Mouse (Mus musculus) midbrain, embryonic 10.5 days (tissue): ENCODE data around the gene Grk6. TPM values are rescaled to one million over a fixed set of nuclear protein-coding genes. Genes with fewer than 3 reads are reported as not detected.

ENCODE experiments used
- DNase-seq: peaks from one replicate; pipeline ENCODE4 v3.0.0-alpha.2; 2017; ENCODE audit warnings: low spot score
- H3K27ac ChIP-seq: fragments of 300-500 bp; sonication (generic); replicated peaks from 2 replicates; pipeline ENCODE4 v1.5.1; 2016; ENCODE audit warnings: mild to moderate bottlenecking
- H3K27me3 ChIP-seq: fragments of 300-500 bp; sonication (generic); 2 replicates; pipeline ENCODE4 v1.6.1; 2016; ENCODE audit warnings: low read depth, mild to moderate bottlenecking; ENCODE audit not compliant: poor library complexity, severe bottlenecking
- H3K36me3 ChIP-seq: fragments of 300-500 bp; sonication (generic); 2 replicates; pipeline ENCODE4 v1.6.1; 2016; ENCODE audit warnings: mild to moderate bottlenecking, moderate library complexity
- H3K4me1 ChIP-seq: fragments of 300-500 bp; sonication (generic); 2 replicates; pipeline ENCODE4 v1.6.1; 2016
- H3K4me3 ChIP-seq: fragments of 300-500 bp; sonication (generic); 2 replicates; pipeline ENCODE4 v1.5.1; 2016; ENCODE audit warnings: mild to moderate bottlenecking, moderate library complexity
- H3K9me3 ChIP-seq: fragments of 300-500 bp; sonication (generic); replicated peaks from 2 replicates; pipeline ENCODE4 v1.6.1; 2016; ENCODE audit warnings: mild to moderate bottlenecking
- WGBS: fragments of 180-500 bp; shearing (Covaris S2); methylation state at CpG from one replicate; pipeline ENCODE4 v1.1.7; 2016; 5-methylcytosine and 5-hydroxymethylcytosine counted together
- polyA plus RNA-seq: library from polyadenylated mRNA; unstranded; fragments of >200 nt; fragmentation: Nextera tagmentation; extraction: Ambion mirVana; gene quantifications from 2 replicates; pipeline ENCODE4 v1.2.1, GENCODE M21; 2016

Grk6 gene
- polyA plus RNA-seq, 1 experiment from 2014 or later: 41.8 TPM

DNA sequence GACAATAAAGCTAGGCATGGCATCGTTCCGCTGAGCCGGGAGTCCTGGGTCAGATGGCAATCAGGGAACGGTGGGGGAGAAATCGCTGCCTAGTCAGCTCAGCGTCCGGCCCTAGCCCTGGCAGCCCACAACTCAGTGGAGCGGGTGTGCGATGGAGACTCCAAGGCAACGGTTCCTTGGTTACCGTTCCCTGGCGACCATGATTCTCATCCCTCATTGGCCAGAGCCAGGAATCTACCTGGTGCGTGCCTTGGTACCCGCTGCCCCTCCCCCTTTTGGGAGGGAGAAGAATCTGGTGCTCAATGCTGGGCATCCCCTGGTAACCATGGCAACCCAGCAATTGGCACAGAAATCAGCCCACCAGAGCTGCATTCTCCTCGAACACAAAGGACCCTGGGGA is 38.7 kb downstream of the Grk6 start:
- whole genome bisulfite sequencing: 23% methylated on average over 15 of the region's 15 CpGs
- H3K4me1 ChIP-seq: peaks cover 61% of the 10 kb centered on the region
- no peaks in the 10 kb centered on the region for H3K9me3 ChIP-seq
- H3K36me3 ChIP-seq: peaks cover 65% of the 10 kb centered on the region
- peak; percentile 83 for DNase-seq
- peak overlapping the region; percentile 97 for H3K27ac ChIP-seq
- H3K4me3 ChIP-seq: peak overlapping the region; percentile 69
- H3K27me3 ChIP-seq: no peaks in the 10 kb centered on the region

DNA sequence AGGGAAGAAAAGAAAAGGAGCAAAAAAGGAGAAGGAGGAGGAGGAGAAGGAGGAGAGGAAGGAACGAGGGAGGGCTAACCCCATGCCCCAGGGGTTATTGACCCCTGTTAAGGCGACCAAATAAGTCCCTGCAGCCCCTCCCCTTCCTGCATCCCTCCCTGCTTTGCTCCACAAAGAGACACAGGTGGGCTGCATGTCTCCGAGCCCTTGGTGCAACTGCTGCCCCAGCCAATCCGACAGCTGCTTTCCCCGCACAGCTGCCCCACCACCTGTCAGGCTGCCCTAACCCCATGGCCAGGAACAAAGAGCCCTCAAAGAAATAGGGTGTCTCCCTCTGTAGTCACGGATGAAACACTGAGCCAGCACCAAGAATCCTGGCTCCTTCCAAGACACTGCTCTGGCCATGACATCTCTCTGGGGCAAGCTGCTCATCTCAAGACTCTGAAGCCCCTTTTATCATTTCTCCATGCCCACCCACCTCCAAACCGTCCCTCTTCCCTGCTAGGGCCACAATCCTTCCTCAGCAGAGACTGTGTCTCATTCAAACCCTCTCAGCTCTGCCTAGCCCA is 39.7 kb downstream of the Grk6 start:
- peak; percentile 47 for DNase-seq
- Histone ChIP-seq H3K4me1 (peaks cover 66% of the 10 kb centered on the region), H3K9me3 (no peaks in the 10 kb centered on the region), H3K4me3 (peak overlapping the region; percentile 69), H3K27me3 (no peaks in the 10 kb centered on the region), H3K36me3 (peaks cover 55% of the 10 kb centered on the region), H3K27ac (peak overlapping the region; percentile 97)
- WGBS: 15% methylated on average over 7 of the region's 7 CpGs

DNA sequence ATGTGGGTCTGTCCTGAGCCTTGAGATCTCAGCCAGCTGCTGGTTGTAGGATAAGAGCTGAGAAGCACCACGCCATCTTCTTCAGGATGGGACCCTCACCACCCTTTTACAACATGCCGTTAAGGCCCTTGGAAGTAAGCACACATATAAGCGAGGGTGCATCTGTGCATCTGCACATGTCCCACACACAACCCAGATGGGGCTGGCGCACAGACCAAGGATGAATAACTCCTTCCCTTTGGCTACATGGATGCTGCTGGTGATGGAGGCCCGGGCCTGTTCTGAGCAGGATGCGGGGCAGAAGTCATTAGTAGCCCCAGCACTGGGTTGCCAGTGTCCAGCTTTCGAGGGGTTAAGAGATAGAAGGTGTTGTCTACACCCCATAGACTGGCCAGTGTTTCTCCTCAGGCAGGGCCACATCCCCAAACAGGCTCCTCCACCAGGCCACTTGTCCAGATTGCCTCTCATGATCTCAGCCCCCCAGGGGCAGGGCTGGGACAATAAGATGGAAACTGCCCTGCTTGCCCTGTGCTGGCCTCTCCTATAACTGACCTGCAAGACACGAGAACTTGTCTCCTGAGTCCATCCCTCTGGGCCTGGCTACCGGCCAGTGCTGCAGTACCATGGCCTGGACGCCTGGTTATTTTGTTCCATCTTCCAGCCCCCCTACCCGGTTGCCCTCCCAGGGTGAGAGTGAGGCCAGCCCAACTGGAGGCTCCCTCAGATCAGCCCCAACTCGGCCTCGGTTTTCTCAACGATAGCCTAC is 41.3 kb downstream of the Grk6 start:
- no peaks in the 10 kb centered on the region for H3K9me3 ChIP-seq
- H3K36me3 ChIP-seq: peaks cover 38% of the 10 kb centered on the region
- WGBS: 40% methylated on average over 14 of the region's 14 CpGs
- H3K27ac ChIP-seq: peak overlapping the region; percentile 97
- DNase-seq: peak; percentile 39
- peaks cover 66% of the 10 kb centered on the region for H3K4me1 ChIP-seq
- H3K27me3 ChIP-seq: no peaks in the 10 kb centered on the region
- peak overlapping the region; percentile 69 for H3K4me3 ChIP-seq

DNA sequence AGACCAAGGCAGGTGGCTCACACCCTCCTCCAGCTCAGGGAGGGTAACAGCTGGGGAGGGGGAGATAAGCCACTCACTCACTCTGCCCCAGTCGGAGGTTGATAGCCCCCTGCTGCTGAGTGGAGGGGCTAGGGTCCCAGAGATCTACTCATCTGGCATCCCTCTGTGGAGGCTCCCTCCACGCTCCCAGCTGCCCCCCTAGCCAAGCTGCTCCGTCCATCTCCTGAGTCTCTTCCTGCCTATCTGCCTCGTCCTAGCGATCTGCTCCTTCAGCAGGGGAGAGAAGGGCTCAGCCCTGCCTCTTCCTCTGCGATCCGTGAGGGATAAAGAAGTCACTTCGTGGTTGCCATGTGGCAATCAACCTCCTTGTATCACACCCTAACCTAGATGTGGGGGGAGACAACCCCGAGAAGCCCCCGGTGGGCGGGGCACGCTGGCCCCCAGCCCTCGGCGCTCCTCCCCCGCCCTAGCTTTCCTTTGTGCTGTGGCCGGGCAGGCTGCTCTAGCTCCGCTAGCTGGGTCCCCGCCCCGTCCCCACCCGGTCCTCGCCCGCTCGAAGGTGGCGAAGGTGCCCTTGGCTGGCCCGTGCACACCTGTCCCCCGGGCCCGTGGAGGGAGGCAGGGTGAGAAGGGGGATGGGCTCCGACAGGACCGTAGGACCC is 42.2 kb downstream of the Grk6 start:
- no peaks in the 10 kb centered on the region for H3K27me3 ChIP-seq
- peaks cover 64% of the 10 kb centered on the region for H3K4me1 ChIP-seq
- no peaks in the 10 kb centered on the region for H3K9me3 ChIP-seq
- peak overlapping the region; percentile 69 for H3K4me3 ChIP-seq
- peak; percentile 79 for DNase-seq
- peak overlapping the region; percentile 97 for H3K27ac ChIP-seq
- H3K36me3 ChIP-seq: peaks cover 30% of the 10 kb centered on the region
- WGBS: under 1% methylated on average over 29 of the region's 29 CpGs

DNA sequence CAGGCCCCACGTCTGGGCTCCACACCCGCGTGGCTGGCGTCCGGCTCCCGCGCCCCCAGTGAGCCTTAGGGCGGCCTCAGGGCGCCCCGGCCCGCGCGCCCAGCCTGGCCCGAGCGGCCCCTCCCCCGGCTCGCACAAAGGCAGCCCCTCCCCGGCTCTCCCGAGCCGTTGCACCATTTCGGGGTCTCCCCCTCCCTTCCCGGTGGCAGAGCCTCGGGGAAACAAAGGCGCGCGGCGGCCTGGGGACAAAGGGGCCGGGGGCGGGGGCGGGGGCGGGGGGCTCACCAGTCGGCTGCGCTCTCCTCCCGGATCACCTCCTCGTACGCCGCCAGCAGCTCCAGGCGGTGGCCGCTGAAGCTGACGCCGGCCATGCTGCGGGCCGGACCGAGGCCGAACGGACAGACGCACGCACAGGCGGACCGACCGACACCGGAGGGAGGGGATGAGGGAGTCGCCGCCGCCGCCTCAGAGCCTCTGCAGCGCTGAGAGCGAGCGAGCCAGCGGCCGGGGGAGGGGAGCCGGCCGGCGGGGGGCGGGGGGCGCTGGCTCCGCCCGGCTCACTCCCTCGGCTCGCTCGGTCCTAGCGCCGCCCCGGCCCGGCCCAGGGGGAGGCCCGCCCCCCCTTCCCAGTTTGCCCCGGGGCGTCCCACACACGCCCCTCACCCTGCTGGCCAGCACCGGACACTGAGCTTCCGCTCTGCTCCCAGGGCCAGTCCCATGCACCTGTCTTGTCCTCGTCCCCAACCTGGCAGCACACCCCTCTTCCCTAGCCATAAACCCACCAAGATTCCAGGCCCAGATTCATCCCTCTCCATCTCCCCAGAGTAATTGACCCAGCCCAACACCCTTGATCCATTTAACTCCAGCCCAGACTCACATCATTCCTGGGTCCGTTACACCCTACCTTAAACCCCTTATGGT is 43.0 kb downstream of the Grk6 start, which contains the start of gene Dbn1:
Gene Dbn1, minus strand, starts transcription at position 534 of the 921 bp plus-strand sequence.
- Histone ChIP-seq H3K27me3 (no peaks in the 10 kb centered on the region), H3K4me1 (peaks cover 57% of the 10 kb centered on the region), H3K4me3 (peak within 1 kb of the TSS; percentile 69), H3K27ac (peak within 1 kb of the TSS; percentile 97), H3K36me3 (peaks cover 22% of the 10 kb centered on the region), H3K9me3 (no peaks in the 10 kb centered on the region)
- DNase-seq: peak; percentile 86
- under 1% methylated on average over 78 of the region's 83 CpGs for WGBS

DNA sequence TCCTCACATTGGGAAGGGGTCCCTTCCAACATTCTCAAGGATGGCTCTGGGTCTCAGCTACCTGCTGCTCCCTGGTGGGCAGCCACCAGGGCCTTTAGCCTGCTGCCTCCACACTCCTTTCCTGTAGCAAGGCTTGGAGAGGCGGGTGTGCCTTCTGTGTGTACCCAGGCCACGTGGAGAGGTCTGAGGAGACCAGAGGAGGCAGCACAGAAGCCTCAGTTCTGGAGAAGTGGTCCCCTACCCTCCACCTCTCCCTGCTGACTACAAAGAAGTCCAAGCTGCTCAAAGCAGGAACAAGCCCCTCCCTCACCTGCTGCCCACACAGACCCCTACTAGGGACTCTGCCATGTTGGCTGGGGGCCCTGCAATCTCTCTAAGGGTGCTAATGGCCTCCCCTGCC is 49.4 kb downstream of the Grk6 start:
- peak overlapping the region; percentile 58 for H3K27ac ChIP-seq
- 11% methylated on average over 2 of the region's 2 CpGs for WGBS
- peaks cover 34% of the 10 kb centered on the region for H3K4me1 ChIP-seq
- H3K36me3 ChIP-seq: peaks cover 14% of the 10 kb centered on the region
- no peaks in the 10 kb centered on the region for H3K9me3 ChIP-seq
- DNase-seq: no peak
- no peak overlapping the region for H3K4me3 ChIP-seq
- H3K27me3 ChIP-seq: peaks cover 3% of the 10 kb centered on the region; the same call in 1 of the 2 replicates

DNA sequence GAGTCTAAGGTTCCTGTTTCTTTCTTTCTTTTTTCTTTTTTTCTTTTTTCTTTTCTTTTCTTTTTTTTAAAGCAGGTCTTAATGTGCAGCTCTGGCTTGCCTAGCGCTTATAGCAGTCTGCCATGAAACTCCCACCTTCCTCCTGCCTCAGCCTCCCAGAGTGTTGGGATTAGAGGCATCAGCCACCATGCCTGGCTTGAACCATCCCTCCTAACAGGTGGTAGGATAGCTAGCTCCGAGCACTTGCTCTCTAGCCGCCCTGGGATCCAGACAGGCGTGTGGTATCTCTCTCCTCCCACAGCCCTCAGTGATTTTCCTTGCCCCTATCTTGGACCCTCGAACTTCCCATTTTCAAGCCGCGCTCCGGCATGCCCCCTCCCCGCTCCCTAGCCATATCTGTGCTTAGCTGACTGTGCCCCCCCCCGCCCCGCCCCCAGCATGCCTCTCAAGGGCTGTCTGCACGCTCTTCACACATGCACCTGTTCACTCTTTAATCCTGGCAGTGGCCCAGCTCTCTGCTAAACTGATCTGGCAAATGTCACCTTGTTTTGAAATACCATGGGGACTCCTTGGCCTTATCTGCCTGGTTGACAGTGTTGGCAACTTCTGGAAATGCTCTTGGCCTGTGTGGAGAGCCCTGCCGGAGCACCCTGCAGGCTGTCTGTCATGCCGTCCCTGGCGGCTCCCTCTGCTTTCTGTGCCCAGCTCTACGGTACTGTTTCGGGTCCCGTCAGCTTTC is 50.2 kb downstream of the Grk6 start:
- WGBS: 19% methylated on average over 18 of the region's 18 CpGs
- Histone ChIP-seq H3K4me1 (peaks cover 34% of the 10 kb centered on the region), H3K27me3 (peaks cover 3% of the 10 kb centered on the region; the same call in 1 of the 2 replicates), H3K4me3 (no peak overlapping the region), H3K36me3 (peaks cover 14% of the 10 kb centered on the region), H3K27ac (peak overlapping the region; percentile 28; the same call in 1 of the 2 replicates), H3K9me3 (no peaks in the 10 kb centered on the region)
- DNase-seq: no peak

DNA sequence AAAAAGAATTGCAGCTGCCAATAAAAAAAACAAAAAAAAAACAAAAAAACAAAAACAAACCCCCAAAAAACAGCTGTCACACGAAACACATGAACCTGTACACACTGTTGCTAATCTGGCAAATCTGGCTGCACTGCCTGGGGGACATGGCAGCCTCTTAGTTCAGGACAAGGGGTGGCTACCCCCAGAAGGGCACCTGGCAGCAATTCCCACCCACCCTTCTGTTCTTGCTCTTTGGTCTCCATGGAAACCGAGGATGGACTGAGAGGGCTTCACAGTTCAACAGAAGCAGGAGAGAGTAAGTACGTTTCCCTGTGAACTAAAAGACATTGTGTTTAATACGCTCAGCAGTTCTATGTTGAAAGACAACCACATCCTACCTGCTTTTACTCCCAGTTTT is 50.8 kb downstream of the Grk6 start:
- Histone ChIP-seq H3K4me3 (no peak overlapping the region), H3K9me3 (no peaks in the 10 kb centered on the region), H3K27me3 (peaks cover 3% of the 10 kb centered on the region; the same call in 1 of the 2 replicates), H3K4me1 (peaks cover 34% of the 10 kb centered on the region), H3K27ac (peak overlapping the region; percentile 43; the same call in 1 of the 2 replicates), H3K36me3 (peaks cover 19% of the 10 kb centered on the region)
- no peak for DNase-seq
- 26% methylated on average over 4 of the region's 4 CpGs for WGBS

DNA sequence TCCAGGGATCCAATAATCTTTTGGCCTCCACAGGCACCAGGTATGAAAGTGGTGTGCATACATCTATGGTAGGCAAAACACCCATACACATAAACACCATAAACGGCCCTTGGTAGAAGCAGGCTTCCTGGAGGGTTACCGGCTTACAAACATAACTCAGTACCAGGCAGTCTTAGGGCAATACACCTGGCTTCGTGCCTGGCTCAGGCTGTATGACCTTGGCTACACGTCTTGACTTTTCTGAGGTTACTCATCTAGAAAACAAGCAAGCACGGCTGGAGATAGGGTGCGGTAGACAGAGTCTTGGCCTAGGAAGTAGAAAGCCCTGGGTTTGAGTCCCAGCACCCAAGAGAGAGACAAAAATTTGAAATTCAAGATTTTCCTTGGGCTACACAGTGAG is 51.8 kb downstream of the Grk6 start:
- H3K36me3 ChIP-seq: peaks cover 26% of the 10 kb centered on the region
- H3K27me3 ChIP-seq: peaks cover 3% of the 10 kb centered on the region; the same call in 1 of the 2 replicates
- no peaks in the 10 kb centered on the region for H3K9me3 ChIP-seq
- no peak overlapping the region for H3K27ac ChIP-seq
- H3K4me3 ChIP-seq: no peak overlapping the region
- peaks cover 34% of the 10 kb centered on the region for H3K4me1 ChIP-seq
- WGBS: 86% methylated on average over 6 of the region's 6 CpGs
- DNase-seq: no peak

DNA sequence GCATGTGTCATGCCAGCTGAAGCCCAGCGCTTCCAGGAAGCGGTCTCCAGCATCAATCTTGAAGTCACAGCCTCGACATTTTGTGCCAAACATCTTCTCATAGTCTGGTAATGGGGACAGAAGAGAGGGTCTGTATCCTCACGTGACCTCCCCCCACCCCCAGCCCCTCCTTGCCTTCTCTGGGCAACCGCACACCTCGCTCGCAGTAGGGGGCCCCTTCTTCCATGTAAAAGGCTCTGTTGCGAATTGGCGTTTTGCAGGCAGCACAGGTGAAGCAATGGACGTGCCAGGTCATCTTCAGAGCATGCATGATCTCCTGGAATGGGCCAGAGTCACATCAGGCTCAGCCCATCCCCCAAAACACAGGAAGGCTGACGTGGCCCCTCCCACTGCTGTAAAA is 54.0 kb downstream of the Grk6 start:
- H3K27me3 ChIP-seq: peaks cover 3% of the 10 kb centered on the region; the same call in 1 of the 2 replicates
- H3K4me1 ChIP-seq: peaks cover 34% of the 10 kb centered on the region
- H3K4me3 ChIP-seq: no peak overlapping the region
- H3K36me3 ChIP-seq: peaks cover 47% of the 10 kb centered on the region
- no peak for DNase-seq
- WGBS: 55% methylated on average over 11 of the region's 11 CpGs
- H3K9me3 ChIP-seq: no peaks in the 10 kb centered on the region
- H3K27ac ChIP-seq: no peak overlapping the region

DNA sequence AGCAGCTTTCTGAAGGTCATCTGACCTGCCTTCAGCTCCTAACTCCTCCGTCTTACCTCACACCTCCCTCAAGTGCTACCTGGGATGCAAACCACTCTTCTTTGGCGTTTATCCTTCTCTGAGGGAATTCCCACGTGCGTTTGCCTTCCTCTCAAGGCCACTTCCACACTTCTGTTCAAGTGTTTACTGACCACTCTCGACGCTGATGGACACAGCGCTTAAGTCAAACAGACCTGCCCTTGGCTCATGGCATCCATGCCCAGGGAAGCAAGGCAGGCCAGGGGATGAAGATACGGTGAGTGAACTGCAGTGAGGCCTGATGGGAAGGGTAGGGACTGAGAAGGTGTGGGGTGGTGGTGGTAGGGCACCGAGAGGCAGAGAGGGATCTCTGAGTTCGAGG is 55.7 kb downstream of the Grk6 start:
- no peaks in the 10 kb centered on the region for H3K27me3 ChIP-seq
- DNase-seq: no peak
- WGBS: 86% methylated on average over 10 of the region's 10 CpGs
- H3K4me1 ChIP-seq: peaks cover 18% of the 10 kb centered on the region
- no peaks in the 10 kb centered on the region for H3K9me3 ChIP-seq
- no peak overlapping the region for H3K4me3 ChIP-seq
- peaks cover 63% of the 10 kb centered on the region for H3K36me3 ChIP-seq
- no peak overlapping the region for H3K27ac ChIP-seq
